Mouse (Mus musculus): ENCODE data around the gene Gm12216. TPM values are rescaled to one million over a fixed set of nuclear protein-coding genes. Genes with fewer than 3 reads are reported as not detected.

Gm12216 gene
- total and polyA plus RNA-seq, 3 experiments: not detected

Other genes with a start within 250 kb of the Gm12216 start
- gene Il4, start 240.6 kb downstream of the Gm12216 start, total RNA-seq (2012; rRNA removed): 9.4 and 10.4 TPM in 2 replicates
- gene Il4, start 240.6 kb downstream of the Gm12216 start, polyA plus RNA-seq (2012; ENCODE audit: insufficient read depth in 1 of 2, insufficient read length in 2 of 2, low read depth in 1 of 2, low replicate concordance in 2 of 2, missing spikeins in 1 of 2): 1 to 10 TPM in 1 of 2 experiments, not detected in 1; 4.3 TPM
- not detected in 2 replicates for gene Il13, start 224.6 kb downstream of the Gm12216 start, total RNA-seq (2012; rRNA removed)
- gene Il13, start 224.6 kb downstream of the Gm12216 start, polyA plus RNA-seq (2012; ENCODE audit: insufficient read depth in 1 of 2, insufficient read length in 2 of 2, low read depth in 1 of 2, low replicate concordance in 2 of 2, missing spikeins in 1 of 2): not detected
- 41.2 and 44.6 TPM in 2 replicates for gene Rad50, start 151.9 kb downstream of the Gm12216 start, total RNA-seq (2012; rRNA removed)
- gene Rad50, start 151.9 kb downstream of the Gm12216 start, polyA plus RNA-seq (2012; ENCODE audit: insufficient read depth in 1 of 2, insufficient read length in 2 of 2, low read depth in 1 of 2, low replicate concordance in 2 of 2, missing spikeins in 1 of 2): 100 to 1,000 TPM in 1 of 2 experiments, 10 to 100 TPM in 1; 32.6 to 447 TPM
- not detected in 2 replicates for gene Il5, start 138.5 kb downstream of the Gm12216 start, total RNA-seq (2012; rRNA removed)
- gene Il5, start 138.5 kb downstream of the Gm12216 start, polyA plus RNA-seq (2012; ENCODE audit: insufficient read depth in 1 of 2, insufficient read length in 2 of 2, low read depth in 1 of 2, low replicate concordance in 2 of 2, missing spikeins in 1 of 2): not detected
- 0.46 and 0.73 TPM in 2 replicates for gene Irf1, start 89.2 kb downstream of the Gm12216 start, total RNA-seq (2012; rRNA removed)
- gene Irf1, start 89.2 kb downstream of the Gm12216 start, polyA plus RNA-seq (2012; ENCODE audit: insufficient read depth in 1 of 2, insufficient read length in 2 of 2, low read depth in 1 of 2, low replicate concordance in 2 of 2, missing spikeins in 1 of 2): 1 to 10 TPM in 1 of 2 experiments, not detected in 1; 1.9 TPM
- not detected in 2 replicates for gene Gm17334, start 86.1 kb downstream of the Gm12216 start, total RNA-seq (2012; rRNA removed)
- not detected for gene Gm17334, start 86.1 kb downstream of the Gm12216 start, polyA plus RNA-seq (2012; ENCODE audit: insufficient read depth in 1 of 2, insufficient read length in 2 of 2, low read depth in 1 of 2, low replicate concordance in 2 of 2, missing spikeins in 1 of 2)
- gene Slc22a5, start 32.4 kb upstream of the Gm12216 start, total RNA-seq (2012; rRNA removed): 10.2 and 11.8 TPM in 2 replicates
- 10 to 100 TPM in 1 of 2 experiments, not detected in 1; 12.5 TPM for gene Slc22a5, start 32.4 kb upstream of the Gm12216 start, polyA plus RNA-seq (2012; ENCODE audit: insufficient read depth in 1 of 2, insufficient read length in 2 of 2, low read depth in 1 of 2, low replicate concordance in 2 of 2, missing spikeins in 1 of 2)
- gene Slc22a21, start 121.1 kb upstream of the Gm12216 start, total RNA-seq (2012; rRNA removed): 4.2 and 4.7 TPM in 2 replicates
- 1 to 10 TPM in 1 of 2 experiments, not detected in 1; 6.9 TPM for gene Slc22a21, start 121.1 kb upstream of the Gm12216 start, polyA plus RNA-seq (2012; ENCODE audit: insufficient read depth in 1 of 2, insufficient read length in 2 of 2, low read depth in 1 of 2, low replicate concordance in 2 of 2, missing spikeins in 1 of 2)
- 2.3 and 3.5 TPM in 2 replicates for gene Slc22a4, start 168.8 kb upstream of the Gm12216 start, total RNA-seq (2012; rRNA removed)
- gene Slc22a4, start 168.8 kb upstream of the Gm12216 start, polyA plus RNA-seq (2012; ENCODE audit: insufficient read depth in 1 of 2, insufficient read length in 2 of 2, low read depth in 1 of 2, low replicate concordance in 2 of 2, missing spikeins in 1 of 2): 1 to 10 TPM in 1 of 2 experiments, not detected in 1; 5.8 TPM
- gene Pdlim4, start 209.8 kb upstream of the Gm12216 start, total RNA-seq (2012; rRNA removed): 0.13 TPM in 1 of 2 replicates, not detected in the other
- gene Pdlim4, start 209.8 kb upstream of the Gm12216 start, polyA plus RNA-seq (2012; ENCODE audit: insufficient read depth in 1 of 2, insufficient read length in 2 of 2, low read depth in 1 of 2, low replicate concordance in 2 of 2, missing spikeins in 1 of 2): under 1 TPM in 1 of 2 experiments, not detected in 1; 0.70 TPM
- 18.6 and 32.0 TPM in 2 replicates for gene P4ha2, start 240.8 kb upstream of the Gm12216 start, total RNA-seq (2012; rRNA removed)
- gene P4ha2, start 240.8 kb upstream of the Gm12216 start, polyA plus RNA-seq (2012; ENCODE audit: insufficient read depth in 1 of 2, insufficient read length in 2 of 2, low read depth in 1 of 2, low replicate concordance in 2 of 2, missing spikeins in 1 of 2): 10 to 100 TPM in 1 of 2 experiments, not detected in 1; 57.8 TPM